Mouse (Mus musculus): ENCODE data around the gene Arhgap19.

The Arhgap19 gene

DNA sequence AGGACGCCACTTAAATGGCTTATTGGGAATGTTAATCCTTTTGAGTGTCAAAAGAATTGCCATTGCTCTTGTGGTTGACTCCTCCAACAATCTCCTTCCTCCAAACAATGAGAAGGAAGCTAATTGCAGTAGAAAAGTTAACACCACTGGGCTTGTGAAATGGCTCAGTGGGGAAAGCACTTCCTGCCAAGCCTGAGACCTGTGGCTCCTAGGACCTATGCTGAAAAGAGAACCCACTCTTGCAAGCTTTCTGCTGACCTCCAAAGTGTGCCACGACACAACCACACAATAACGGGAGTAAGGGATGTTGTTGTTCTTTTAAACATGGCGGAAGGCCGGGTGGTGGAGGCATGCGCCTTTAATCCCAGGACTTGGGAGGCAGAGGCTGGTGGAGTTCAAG is 4.3 kb downstream of the Arhgap19 start:
- no peak for DNase-seq (ENCODE audit: low spot score)

DNA sequence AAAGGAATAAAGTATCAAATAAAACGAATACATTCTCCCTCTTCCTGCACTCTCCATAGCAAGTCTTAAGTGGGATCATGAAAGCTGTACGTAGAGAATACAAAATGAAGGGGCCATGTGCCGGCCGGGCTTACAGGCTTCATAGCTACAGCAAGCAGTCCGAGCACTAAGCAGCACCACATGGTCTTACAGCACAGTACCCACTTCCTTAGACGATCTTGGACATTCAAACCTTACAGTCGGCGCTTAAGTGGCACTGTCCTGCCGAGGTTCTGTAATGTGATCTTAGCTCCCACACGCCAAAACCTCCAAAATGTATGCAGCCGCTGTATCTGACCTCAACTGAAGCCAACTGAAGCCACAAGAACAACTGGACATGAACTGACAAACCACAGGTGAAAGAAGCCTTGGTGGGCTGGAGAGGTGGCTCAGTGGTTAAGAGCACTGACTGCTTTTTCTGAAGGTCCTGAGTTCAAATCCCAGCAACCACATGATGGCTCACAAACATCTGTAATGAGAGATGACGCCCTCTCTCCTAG is 5.0 kb downstream of the Arhgap19 start:
- no peak for DNase-seq (ENCODE audit: low spot score)

DNA sequence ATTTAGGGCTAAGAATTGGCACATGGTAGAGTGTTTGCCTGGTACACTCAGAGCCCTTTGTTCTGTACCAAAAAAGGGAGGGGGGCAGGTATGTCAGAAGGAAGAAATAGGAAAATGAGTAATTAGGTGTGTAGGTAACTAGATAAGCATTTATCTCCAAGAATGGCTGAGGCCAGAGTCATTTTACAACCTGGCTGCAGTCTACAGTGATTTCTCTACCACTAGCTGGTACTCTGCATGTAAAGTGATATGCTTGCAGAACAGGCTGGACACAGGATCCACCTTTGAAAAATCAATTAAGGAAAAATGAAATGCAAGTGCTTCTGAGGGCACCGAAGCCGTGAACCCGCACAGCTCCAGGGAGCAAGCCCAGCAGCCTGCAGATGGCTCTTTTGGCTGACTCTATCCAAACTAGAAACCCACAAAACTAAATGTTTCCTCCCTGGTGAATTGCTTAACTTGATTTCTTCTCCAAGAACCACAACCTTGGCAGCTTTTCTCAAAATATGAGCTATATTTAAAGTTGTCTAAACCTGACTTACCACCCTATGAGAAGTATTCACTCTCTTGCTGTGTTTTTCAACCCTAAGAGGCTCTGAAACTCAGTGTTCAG is 5.6 kb downstream of the Arhgap19 start:
- no peak for DNase-seq (ENCODE audit: low spot score)

DNA sequence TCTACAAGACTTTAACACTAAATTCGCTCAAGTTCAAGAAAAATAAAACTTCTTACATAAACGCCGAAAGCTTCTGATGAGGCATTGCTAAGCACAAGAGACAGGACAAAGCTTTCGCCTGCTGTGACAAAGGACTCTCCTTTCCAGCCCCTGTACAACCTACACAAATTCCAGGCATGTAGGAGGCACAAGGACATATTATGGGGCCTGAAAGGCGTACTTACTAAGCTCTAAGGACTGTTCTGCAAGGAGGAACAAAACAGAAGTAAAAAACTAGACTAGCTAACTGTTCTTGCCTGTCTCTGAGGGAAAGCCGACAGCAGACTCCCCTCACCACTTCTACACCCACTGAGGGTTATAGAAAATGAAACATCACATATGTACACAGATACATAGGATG is 6.9 kb downstream of the Arhgap19 start:
- no peak for DNase-seq (ENCODE audit: low spot score)

DNA sequence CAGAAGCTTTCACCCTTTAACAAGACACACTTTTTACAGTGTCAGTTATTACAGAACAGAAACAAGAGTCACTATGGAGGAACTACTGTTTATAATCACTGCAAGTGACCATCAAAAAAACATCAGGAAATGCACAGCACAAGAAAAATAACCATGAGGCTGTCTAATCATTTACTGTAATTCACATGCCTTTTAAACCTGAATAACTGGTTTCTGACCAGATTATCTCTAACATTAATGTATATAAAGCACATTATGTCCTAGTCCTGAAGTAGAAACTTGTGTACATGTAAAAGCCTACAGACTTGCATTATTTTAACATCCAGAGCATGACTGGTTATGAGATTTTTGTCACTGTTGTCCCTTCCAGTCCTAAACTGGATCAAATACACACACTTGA is 7.8 kb downstream of the Arhgap19 start:
- DNase-seq (ENCODE audit: low spot score) = no peak

DNA sequence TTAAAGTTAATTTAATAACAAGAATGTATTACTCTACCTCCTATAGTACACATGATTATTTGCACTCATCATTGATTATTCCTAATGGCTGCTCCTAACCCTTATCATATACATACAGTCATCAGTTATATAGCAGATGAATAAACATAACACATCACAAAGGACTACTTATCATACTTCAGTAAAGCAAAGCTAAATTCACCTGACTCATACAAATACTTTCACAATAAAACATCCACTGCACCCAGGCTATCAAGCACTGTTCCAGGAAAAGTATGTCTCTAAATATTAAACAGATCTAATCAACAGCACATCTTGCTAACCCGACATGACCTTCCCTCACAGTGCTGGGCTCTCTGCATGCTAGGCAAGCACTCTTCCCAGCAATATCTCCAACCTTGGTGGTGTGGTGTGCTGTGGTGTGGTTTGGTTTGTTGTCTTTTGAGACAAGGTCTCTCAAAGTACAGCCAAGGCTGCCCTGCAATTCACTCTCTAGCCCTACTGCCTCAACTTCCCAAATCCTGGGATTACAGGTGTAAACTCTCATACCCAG is 8.8 kb downstream of the Arhgap19 start:
- DNase-seq (ENCODE audit: low spot score) = no peak

DNA sequence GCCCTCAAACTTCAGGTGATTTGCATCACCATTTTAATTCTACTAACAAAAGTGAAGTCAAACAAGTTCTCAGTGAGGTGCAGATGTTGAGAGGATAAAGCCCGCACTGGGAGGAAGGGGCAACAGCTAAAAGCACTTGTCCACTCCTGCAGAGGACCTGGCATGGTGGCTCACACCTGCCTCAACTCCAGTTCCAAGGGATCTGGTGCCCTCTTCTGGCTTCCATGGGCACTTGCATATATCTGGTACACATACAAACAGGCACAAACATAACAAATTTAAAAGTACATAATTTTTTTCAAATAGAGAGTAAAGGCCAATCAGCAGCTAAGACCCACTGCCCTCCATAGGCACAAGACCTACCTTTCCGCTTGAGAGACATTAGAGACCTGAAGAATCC is 10.5 kb downstream of the Arhgap19 start:
- DNase-seq (ENCODE audit: low spot score) = no peak

DNA sequence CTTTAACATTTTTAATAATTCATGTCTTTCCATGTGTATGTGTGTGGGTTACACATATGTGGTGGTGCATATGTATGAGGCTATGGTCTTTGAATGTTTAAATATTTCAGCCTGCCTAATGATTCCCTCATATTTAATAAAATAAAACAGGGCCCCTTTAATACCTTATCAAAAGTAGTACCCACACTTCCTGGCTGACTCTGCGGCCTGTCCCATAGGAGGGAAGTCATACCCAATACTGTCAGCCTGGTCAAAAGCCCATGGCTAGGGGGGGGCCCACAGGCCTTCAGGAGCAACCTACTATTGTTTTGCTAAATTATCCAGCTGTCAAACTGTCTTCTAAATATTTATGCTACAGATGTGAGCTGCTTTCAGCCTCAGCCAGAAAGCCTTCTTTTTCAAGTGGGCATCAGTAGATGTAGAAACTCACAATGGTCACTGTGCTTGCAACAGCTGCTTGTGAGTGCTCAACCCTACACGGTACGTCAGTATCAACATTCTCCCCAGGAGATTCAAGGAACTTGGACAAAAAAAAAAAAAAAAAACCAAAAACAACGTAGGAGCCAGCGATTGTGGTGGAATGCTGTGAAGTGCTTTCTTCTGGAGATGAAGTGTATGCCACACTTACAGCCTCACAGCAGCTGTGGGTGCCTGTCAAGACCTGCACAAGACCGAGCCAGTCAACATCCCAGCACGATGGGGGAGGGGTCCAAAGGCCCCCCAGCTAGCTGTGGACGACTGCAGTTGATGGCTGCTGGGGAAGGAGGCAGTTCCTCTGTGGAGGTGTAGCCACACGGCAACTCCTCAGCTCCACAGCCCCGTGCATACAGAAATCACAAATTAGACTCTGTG is 12.5 kb downstream of the Arhgap19 start:
- no peak for DNase-seq (ENCODE audit: low spot score)

DNA sequence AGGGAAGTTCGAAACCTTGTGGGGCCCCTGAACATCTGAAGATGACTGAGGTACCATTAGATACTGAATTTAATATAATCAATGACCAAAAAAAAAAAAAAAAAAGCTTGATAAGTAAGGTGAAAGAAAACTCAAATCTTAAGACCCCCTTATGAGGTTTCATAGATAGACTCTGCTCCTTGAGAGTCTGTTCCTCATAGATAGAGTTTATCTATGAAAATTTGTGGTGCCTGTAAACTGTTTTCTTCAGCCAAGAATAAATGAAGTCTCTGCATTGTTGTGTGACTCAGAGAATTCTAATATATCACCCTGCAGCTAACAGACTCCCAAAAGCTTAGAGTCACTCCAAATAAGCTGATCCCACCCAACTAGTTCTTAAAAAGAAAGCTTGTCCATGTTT is 15.0 kb downstream of the Arhgap19 start:
- no peak for DNase-seq (ENCODE audit: low spot score)

DNA sequence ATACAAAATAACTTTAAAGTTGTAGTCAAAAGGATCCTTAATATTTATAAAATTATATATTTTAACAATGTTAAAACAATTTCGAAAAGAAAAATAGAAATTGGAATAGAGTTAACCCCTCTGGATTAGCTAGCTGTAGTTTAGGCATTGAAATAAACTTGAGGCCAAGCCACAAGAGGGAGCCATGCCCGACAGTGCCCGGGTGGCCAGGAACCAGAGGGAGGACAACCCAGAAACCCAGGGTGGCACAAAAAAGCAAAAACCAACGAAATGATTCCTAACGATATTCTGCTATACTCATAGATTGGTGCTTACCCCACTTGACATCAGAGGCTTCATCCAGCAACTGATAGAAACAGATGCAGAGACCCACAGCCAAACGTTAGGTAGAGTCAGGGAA is 24.3 kb downstream of the Arhgap19 start:
- no peak for DNase-seq (ENCODE audit: low spot score)

DNA sequence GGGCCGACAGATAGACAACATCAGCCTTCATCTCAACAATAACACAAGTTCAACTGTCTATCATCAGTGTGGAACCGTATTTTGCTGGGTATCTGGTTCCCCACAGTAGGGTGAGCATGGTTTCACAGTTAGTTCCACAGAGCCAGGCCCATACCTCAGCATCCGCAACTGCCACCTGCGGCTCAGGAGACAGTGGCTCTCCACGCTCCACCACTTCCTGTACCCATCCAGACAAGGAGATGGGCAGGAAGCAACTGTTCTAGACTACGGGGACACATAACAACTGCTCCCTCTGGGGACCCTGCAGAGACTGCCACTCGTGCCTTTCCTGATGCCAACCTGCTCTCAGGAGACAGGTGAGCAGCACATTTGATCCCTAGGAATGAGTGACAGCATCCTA is 33.1 kb downstream of the Arhgap19 start:
- DNase-seq (ENCODE audit: low spot score) = no peak

DNA sequence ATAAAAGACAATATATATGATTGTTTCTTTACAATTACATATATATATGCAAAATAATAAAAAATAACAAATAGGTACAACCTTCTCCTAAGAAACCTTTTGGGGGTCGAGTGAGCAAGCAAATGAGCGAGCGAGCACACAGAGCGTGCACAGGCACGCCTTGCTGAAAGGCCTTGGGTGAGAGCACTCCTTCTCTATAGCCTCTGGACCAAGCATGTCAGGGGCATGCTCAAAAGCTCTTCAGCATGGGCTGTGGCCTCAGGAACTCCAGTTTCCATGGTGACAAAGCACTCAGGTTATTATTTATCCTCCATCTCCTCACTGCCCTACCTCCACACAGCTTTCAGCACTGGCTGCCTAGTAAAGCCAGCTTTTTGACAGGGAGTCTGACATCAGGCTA is 35.2 kb downstream of the Arhgap19 start:
- DNase-seq (ENCODE audit: low spot score) = no peak

DNA sequence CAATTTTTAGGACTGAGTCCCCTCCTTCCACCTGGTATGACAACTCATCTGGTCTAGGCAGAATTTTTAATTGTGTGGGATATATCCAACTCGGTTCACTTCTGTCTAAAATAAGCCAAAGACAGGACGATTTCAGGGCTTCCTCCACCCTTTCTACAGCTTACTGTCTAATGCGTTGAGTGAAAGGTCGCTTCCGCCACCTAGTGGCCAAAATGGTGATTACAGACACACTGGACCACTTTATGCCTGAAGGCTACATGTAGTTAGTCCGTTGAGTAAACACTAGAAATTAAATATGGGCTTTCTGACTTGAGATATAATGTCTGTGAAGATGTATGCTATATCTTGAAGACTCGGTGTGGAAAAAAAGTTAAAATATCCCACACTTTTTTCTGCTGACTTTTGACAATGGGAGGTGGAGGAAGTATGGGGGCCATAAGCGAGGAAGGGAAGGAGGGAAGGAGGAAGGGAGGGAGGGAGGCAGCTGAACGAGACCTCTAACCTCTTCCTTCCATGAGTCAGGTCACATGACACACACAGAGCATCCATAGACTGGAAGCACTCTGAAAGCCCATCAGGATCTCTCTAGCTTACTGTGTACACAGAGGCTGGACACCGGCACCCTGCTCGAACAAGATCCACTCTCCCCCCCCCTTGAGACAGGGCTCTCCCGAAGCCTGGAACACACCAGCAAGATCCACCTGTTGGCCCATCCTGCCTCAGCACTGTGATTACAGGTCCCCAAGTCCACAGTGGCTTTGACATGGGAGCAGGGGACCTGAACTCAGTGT is 37.8 kb downstream of the Arhgap19 start:
- peak; percentile 81 for DNase-seq (ENCODE audit: low spot score)

DNA sequence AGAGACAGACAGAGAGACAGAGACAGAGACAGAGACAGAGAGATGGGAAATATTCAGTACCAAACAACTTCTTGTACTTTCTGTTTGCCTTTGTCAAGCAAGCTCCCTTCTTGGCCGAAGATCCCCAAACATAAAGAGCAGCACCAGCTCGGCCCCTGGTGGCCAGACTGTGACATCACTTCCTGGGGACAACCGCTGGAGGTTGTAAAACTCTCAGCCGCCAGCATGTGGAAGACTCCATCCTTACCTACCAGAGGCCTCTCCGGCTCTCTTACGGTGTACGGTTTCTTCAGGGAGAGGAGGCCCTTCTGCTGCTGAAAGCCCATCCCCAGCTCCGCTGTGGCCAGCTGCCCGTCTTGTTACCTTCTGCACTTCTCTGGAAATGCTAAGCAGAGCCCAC is 40.3 kb downstream of the Arhgap19 start:
- DNase-seq (ENCODE audit: low spot score) = no peak

DNA sequence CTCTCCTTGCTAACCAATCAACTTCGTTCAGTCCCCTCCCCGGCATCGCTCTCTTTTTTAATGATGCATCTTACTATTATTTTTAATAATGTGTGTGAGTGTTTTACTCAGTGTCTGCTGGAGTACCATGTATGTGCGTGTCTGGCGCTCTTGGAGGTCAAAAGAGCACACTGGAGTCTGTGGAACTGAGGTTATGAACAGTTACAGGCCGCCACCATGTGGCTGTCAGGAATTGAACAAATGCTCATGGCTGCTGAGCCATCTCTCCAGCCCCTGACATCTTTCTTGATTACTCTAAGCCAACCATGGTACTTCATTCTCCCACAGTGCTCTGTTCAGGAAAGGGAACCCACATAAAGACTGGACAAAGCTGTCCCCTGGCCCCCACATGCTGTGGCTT is 42.1 kb downstream of the Arhgap19 start:
- no peak for DNase-seq (ENCODE audit: low spot score)

DNA sequence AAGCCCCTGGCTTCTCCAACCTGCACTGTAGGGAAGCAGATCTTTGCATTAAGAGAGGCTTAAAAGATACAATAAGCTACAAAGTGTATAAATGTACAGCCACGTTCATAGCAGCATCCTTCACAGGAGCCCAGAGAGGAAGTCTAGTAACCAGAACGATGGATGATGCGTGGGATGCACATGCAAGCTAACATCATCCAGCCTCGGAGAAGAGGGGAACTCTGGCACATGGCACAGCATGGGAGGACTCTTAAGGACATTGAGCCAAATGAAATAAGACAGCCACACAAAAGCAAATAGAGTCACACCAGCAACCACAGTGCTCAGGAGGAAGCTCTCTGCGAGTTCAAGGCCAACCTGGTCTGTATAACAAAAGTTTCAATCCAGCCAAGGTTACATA is 42.6 kb downstream of the Arhgap19 start:
- DNase-seq (ENCODE audit: low spot score) = no peak

DNA sequence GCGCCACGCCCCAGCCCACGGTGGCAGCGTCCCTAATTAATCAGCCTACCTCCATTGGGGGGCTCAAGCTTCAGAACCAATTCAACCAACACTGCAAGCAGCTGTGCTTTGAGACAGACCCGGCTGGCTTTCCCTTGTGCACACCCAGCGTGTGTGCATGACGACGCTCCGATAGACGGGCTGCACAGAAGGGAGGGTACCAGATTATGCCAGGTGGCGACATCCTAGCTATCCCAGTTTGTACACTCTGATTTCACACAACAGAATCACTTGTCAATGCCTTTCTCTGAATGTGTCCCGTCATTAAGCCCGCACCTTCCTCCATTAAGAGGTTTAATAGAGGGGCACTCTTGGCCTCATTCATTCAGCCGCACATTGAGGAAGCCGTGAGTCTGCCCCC is 47.1 kb downstream of the Arhgap19 start:
- DNase-seq (ENCODE audit: low spot score) = no peak

DNA sequence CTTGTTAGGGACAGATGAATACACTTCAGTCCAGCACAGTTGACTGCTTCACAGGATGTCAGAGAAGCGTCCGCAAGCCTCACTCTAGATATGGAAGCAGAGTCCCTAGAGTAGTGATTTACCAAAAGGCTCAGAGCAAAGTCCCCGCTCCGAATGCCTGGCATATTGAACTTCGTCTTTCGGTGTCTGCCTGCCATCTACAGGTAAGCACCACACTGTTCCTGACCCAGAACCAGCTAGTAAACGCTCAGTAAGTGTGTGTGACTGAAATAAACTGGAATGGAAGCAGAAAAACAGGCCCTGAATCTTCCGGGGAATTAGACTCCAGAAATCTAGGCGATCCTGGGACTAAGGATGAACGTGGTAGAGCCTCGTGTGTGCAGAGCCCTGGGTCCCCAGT is 49.9 kb downstream of the Arhgap19 start:
- DNase-seq (ENCODE audit: low spot score) = no peak

DNA sequence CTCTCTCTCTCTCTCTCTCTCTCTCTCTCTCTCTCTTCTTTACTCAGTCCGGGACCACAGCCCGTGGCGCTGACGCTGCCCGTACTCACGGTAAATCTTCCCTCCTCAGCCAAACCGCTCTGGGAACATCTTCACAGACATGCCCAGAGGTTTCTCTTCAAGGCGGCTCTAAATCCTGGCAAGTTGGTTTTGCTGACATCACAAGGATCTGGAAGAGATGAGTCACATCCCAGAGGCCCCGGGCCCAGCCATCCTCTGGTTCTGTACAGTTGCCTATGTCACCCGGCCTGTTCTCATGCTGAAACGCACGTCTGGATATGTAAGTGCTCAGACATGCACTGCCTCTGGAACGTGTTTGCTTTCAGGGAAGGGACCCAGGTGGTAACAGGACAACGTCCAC is 54.4 kb downstream of the Arhgap19 start:
- no peak for DNase-seq (ENCODE audit: low spot score)

DNA sequence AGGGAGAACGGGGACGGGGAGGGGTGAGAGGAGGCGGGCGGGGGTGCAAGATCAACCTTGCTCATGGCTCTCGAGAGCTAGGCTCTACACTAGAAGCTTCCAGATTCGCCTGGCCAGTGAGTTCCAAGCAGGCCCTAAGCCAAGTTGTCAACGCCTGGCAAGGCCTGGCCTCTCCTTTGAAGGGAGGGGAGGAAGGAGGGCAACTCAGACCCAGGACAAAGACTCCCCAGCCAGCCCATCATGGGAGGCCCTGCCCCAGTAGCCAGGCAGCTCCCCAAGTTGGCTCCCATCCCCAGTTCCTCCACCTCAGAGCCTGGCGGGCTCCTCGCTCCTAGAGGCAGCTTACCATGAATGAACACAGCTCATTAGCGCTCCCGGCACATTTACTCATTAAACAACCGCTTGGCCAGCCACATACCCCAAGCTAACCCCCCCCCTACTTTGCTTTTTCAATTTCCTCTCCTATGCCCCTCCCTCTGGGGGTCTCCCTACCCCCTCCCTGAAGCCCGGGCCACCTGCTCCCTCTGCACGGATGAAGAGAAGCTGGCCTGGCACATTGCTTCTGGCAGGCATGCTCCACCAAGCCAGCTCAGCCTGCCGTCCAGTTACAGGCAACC is 55.8 kb downstream of the Arhgap19 start:
- DNase-seq (ENCODE audit: low spot score) = peak; percentile 37

DNA sequence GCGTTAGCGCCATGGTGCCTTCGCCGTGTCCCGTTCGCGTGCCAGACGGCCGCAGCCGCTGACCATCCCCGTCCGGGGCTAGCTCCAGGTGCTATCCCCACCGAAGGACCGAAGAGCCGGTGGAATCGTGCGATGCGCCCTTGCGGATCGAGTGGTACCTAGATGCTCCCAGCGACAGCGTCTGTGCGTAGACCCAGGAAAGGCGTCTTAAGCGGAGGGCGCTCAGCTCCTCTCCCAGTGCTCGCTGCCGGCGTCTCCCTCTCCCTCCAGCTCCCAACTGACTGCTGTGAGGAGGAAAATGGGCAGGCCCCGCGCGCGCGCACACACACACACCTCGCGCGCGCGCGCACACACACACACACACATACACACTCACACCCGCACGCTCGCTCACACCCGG is 58.5 kb downstream of the Arhgap19 start, which contains the start of gene Slit1:
Gene Slit1 (minus strand): TSS at position 270 of the 400 bp plus-strand sequence.
- DNase-seq (ENCODE audit: low spot score) = no peak

DNA sequence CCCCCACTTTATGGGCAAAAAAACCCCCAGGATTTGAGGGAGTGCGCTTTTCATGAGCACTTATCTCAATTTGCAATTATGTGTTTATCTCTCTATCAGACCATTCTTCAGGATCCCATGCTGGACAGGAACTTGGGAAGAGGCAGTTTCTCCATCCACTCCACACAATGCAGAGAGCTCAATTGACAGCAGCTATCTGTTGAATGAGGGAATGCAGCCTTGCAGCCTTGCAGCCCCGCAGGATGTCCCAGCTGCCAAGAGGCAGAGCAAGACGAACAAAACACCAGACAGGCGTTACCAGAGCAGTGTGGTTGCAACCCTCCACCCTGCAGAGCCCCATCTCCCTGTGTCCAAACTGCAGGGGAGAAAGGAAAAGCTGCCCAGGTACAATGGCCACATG is 63.0 kb downstream of the Arhgap19 start:
- no peak for DNase-seq (ENCODE audit: low spot score)
